Mouse (Mus musculus): ENCODE measurements around the gene Armc5.

The Armc5 gene

DNA sequence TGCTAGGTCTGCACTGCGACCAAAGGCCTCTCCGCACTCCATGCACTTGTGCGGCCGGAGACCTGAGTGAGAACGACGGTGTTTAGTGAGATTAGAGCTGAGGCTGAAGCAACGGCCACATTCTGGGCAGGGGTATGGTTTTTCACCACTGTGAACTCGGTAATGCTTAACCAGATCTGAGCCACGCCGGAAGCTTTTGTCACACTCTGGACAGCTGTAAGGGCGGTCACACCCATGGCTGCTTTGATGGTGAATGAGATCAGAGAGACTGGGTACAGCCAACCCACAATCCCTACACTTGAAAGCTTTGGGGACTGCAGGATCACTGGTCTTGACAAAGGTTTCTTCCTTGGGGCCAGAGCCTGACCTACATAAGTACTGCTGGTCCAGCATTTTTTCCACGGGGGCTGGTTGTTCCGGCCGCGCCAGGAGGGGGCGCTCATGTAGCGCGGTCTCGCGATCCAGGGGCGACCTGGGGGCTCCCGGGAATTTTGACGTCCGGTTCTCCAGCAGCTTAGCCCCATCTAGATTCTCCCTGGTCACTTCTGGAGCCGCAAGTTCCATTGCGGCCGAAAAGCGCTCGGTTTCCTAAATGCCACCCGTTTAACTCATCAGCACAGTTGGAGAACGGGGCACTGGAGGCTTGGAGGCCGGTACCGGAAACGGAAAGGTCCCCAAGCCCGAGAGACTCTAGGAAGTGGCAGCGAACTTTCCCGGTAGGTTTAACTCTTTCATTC lies at the start of gene Armc5:
Armc5 (plus strand) TSS at position 487 of the 737 bp plus-strand sequence.
- peak; percentile 84 for DNase-seq

DNA sequence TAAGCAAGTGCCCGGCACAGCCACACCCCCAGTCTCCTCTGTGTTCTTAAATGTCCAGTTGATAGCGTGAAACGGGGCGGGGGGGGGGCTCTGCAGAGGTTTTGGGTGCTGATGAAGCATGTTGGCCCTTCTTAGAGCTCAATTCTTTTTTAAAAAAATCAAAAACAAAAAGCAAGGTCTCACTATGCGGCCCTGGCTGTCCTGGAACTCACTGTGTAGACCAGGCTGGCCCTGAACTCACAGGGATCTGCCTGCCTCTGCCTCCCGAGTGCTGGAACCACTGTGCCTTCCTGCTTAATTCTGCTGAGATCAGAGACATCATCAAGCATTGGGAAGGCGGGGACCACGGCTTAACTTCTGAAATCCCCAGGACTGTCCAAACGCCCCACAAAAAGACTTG lies 35.5 kb upstream of the Armc5 start:
- DNase-seq: no peak

- DNase-seq: no peak
Observed at GRCm38 (mm10) chr7:128203071-128203470, 34.1 kb upstream of the Armc5 start.

GRCm38 (mm10) chr7:128204179-128204578 lies 33.0 kb upstream of the Armc5 start:
- no peak for DNase-seq

- no peak for DNase-seq
Observed at GRCm38 (mm10) chr7:128205695-128206094, 31.4 kb upstream of the Armc5 start.

DNA sequence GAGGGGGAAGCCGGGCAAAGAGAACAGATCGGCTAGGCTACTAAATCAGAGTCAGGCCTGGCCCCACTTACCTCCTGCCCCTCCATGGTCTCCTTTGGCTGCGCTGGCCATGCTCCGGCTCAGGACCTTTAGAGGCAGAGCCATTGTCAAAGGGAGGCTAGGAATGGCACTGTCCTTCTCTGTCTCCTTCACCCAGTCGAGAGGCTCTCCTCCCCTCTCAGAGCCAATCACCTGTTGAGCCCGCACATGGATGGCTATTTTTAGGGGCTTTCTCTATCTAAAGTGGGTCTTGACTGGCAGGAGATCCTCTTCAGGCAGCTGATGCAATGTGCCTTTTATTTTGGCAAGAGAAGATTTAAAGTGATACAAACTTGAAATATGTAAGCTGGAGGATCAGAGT lies 31.0 kb upstream of the Armc5 start, which contains the start of gene Cox6a2:
Cox6a2 (minus strand) TSS at position 236 of the 400 bp plus-strand sequence.
- DNase-seq: no peak

- DNase-seq: peak; percentile 70
Observed at GRCm38 (mm10) chr7:128208187-128208586, 29.0 kb upstream of the Armc5 start.

GRCm38 (mm10) chr7:128209826-128210225 lies 27.3 kb upstream of the Armc5 start:
- DNase-seq: no peak

DNA sequence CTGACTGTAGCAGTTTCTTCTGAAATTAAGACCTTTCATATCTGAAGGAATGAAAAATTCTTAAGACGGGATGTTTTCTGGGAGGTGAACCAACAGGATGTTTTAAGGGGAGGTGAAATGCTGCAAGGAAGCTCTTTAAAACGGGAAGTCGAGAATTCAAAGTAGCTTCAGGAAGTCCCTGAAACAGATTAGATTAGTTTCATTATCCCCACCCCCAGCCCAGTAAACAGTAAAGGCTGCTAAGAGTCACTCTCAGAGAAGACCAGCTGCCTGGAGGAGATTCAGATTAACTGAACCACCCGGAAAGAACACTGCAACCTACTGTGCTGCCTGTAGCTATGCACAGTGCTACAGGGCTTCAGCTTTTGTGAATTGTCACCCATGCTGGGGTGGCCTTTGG lies 17.2 kb upstream of the Armc5 start:
- no peak for DNase-seq

DNA sequence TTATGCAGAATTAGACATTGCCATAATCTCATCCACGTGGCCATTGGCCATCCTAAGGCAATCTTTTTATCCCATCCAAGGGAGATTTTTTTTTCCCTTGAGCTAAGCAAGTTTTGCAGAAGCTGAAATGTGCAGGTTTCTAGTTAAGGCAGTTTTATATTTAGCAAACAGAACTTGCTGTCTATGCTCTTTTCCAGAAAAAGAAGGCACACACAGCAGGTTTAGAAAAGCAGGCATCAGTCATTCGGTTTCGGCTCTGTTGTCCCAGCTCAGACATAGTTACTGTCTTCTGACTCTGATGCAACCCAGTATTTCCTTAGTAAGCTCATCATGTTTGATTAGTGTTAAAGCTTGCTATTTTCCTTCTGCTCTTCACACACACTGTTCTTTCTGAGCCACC lies 16.2 kb upstream of the Armc5 start:
- DNase-seq: no peak

DNA sequence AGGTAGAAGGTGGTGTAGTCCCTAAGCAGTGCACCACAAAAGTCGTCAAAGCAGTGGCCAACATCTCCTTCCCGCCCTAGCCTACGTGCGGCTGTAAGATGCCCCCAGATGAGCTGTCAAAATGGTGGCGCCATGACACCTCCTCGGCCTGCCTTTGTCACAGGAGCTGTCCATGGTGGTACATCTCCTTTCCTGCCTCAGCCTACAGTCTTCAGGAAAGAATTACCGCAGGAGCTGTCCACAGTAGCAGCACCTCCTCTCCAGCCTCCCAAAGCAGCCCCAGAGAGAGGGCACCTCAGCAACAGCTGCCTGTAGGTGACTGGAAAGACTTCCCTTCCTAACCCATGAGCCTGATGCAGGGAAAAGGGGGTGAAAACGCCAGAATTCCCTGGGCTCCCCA lies 5.4 kb upstream of the Armc5 start:
- no peak for DNase-seq

DNA sequence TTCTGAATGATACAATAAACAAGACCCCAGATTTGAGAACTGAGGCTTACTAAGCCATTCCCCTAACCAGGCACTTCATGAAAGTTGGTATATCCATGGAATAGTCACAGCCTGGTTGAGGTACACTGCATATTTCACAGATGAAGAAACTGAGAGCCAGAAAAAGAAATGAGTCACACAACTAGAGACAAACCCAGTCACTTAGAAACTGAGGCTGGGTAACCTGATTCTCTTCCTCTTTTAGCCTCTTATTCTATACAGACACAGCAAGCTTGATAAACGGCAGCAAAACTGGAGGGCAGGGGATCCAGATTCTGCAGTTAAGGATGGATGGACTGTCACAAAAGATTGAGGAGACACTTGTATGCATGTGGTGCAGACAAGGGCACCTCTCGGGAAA lies 2.3 kb upstream of the Armc5 start:
- no peak for DNase-seq

DNA sequence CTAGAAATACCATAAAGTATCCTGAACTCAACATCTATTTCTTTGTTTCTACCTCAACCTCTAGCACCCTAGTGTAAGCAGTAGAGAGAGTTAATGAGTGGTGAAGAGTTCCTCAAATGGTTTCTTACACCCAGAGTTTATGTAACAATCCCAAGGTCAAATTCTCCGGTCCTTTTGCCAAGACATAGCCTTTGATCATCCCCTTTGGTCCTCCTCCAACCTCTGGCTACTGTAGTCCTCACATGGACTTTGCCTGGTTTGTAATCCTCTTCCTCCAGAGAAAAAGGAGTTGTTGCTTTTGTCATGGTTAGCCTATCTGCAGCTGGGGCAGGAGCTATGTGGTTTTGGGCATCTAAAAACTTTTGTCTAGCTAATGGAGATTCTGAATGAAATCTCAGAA lies 1.7 kb upstream of the Armc5 start:
- DNase-seq: no peak

DNA sequence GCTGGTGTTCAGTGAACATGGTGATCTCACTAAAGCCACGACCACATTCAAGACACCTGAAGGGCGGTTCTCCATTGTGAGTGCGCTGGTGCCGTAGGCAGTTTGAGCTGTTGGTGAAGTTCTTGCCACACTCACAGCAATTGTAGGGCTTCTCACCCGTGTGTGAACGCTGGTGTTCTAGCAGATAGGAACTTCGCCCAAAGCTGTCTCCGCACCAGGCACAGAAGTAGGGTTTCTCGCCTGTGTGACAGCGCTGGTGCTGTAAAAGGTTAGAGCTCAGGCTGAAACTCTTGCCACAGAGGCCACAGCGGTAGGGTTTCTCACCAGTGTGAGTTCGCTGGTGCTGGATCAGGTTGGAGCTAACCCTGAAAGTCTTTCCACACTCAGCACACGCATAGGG lies 716 bp upstream of the Armc5 start:
- no peak for DNase-seq

GRCm38 (mm10) chr7:128237593-128237926 lies 418 bp downstream of the Armc5 start:
- DNase-seq: no peak

- peak; percentile 100 for DNase-seq
Observed at GRCm38 (mm10) chr7:128237927-128238778, 1.0 kb downstream of the Armc5 start, which contains the start of gene 9130023H24Rik. 9130023H24Rik (minus strand) TSS chr7:128238031.

GRCm38 (mm10) chr7:128238991-128239390 lies 1.8 kb downstream of the Armc5 start:
- DNase-seq: peak; percentile 62

- no peak for DNase-seq
Observed at GRCm38 (mm10) chr7:128240131-128240784, 3.1 kb downstream of the Armc5 start.

GRCm38 (mm10) chr7:128242331-128242730 lies 5.2 kb downstream of the Armc5 start:
- DNase-seq: no peak

- DNase-seq: no peak
Observed at GRCm38 (mm10) chr7:128243921-128244320, 6.8 kb downstream of the Armc5 start.

GRCm38 (mm10) chr7:128244410-128245025 lies 7.4 kb downstream of the Armc5 start:
- DNase-seq: no peak

GRCm38 (mm10) chr7:128245547-128245946 lies 8.4 kb downstream of the Armc5 start:
- DNase-seq: no peak

Measured in thymus, postnatal 14 days (tissue).